Mouse (Mus musculus) Patski (cell line): ENCODE measurements around the gene Nmnat2. TPM values are rescaled to one million over a fixed set of nuclear protein-coding genes. Genes with fewer than 3 reads are reported as not detected.

Experiments used
- ATAC-seq: fragments of 100-300 bp; one replicate; pipeline ENCODE4 v1.8.0; 2021
- CTCF ChIA-PET: fragments of 350-600 bp; sonication (Branson Sonifier 250); formaldehyde crosslinking; loops from one replicate; lab custom pipeline; 2022; ENCODE audit warnings: inconsistent platforms; lab: Charles Lee
- POLR2A ChIA-PET: fragments of 350-600 bp; sonication (Branson Sonifier 250); formaldehyde crosslinking; loops from one replicate; lab custom pipeline; 2022; ENCODE audit warnings: antibody characterized with exemption, inconsistent platforms; lab: Charles Lee
- DNase-seq: peaks from one replicate; pipeline ENCODE4 v3.0.0-alpha.2; 2011; ENCODE audit warnings: low read depth, low spot score
- H3K27me3 ChIP-seq: fragments of 371-371 bp; one replicate; pipeline ENCODE4 v1.5.1; 2021
- CTCF ChIP-seq: fragments of 100-300 bp; IDR thresholded peaks from one replicate; pipeline ENCODE4 v1.5.1; 2021
- in situ Hi-C: fragments of 300-500 bp; cut with MboI; formaldehyde crosslinking; loops from 3 replicates; pipeline ENCODE4 v1.11.1; 2018; ENCODE audit warnings: low pct_unique_long_range_greater_than_20kb, mixed read lengths
- polyA plus RNA-seq: library from polyadenylated mRNA; unstranded; gene quantifications from one replicate; pipeline ENCODE4 v1.2.3, GENCODE M21; 2021

Nmnat2 gene
- polyA plus RNA-seq, 1 experiment from 2014 or later, result 0.14 TPM

DNA sequence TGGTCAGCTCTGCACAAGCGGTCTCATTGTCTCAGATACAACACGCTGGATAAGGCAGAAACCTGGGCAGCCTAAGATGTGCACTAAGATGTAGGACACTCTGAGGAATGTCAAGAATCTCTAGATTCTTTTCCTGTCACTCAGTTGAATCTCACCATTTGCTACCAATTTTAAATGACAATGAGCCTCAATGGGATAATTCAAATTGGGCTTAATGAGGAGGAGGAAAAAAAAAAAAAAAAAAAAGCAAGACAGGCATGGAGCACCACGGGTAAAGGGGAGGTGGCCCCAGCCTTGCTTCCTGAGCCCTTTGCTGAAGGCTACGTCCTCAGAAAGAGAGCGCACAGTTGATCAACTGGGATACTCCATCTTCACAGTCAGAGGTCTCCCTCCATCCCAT is 138.4 kb downstream of the Nmnat2 start:
- in situ Hi-C loops, result loop anchor here (5.0 to 10.0 kb wide), 4 partner anchors 191 to 652 kb away; partner anchors contain the start of genes Rgs16, Rnasel and Smg7
- CTCF ChIA-PET, result interaction anchor here (1.5 kb wide), 1 partner anchor 285 kb away, joined by 3 read pairs; no protein-coding TSS in a partner anchor

DNA sequence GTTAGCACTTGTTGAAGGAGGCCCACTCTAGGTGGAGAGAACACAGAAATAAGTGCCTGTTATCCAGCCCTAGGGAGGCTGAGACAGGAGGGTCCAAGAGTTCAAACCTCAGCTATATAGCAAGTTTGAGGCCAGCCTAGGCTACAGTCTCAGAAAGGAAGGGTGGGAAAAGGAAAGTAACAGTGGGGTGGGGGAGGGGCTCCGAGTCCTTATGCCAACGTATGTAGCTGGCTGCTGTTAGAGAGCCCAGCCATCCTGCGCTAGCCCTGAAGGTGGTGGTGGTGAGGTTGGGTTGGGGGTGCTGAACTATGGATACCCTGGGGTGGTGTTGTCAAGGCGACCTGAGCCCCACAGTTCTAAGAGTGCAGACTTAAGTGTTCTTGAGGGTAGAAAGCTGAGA is 138.8 kb downstream of the Nmnat2 start:
- POLR2A ChIA-PET, result no interaction called here
- CTCF ChIA-PET, result interaction anchor here (1.5 kb wide), 1 partner anchor 285 kb away, joined by 3 read pairs; no protein-coding TSS in a partner anchor
- no peaks in the 10 kb centered on the region for H3K27me3 ChIP-seq
- DNase-seq (no peak), ATAC-seq (no peak)
- in situ Hi-C loops, result loop anchor here (5.0 to 10.0 kb wide), 4 partner anchors 191 to 651 kb away; partner anchors contain the start of genes Rgs16, Rnasel and Smg7
- TF ChIP-seq CTCF, result no peak

More for the DNA sequence above, 138.4 kb downstream of the Nmnat2 start:
- H3K27me3 ChIP-seq, result no peaks in the 10 kb centered on the region
- TF ChIP-seq CTCF, result no peak
- DNase-seq (no peak), ATAC-seq (no peak)
- POLR2A ChIA-PET, result interaction anchor here (1.1 kb wide), 1 partner anchor 27 kb away, joined by 3 read pairs; no protein-coding TSS in a partner anchor

DNA sequence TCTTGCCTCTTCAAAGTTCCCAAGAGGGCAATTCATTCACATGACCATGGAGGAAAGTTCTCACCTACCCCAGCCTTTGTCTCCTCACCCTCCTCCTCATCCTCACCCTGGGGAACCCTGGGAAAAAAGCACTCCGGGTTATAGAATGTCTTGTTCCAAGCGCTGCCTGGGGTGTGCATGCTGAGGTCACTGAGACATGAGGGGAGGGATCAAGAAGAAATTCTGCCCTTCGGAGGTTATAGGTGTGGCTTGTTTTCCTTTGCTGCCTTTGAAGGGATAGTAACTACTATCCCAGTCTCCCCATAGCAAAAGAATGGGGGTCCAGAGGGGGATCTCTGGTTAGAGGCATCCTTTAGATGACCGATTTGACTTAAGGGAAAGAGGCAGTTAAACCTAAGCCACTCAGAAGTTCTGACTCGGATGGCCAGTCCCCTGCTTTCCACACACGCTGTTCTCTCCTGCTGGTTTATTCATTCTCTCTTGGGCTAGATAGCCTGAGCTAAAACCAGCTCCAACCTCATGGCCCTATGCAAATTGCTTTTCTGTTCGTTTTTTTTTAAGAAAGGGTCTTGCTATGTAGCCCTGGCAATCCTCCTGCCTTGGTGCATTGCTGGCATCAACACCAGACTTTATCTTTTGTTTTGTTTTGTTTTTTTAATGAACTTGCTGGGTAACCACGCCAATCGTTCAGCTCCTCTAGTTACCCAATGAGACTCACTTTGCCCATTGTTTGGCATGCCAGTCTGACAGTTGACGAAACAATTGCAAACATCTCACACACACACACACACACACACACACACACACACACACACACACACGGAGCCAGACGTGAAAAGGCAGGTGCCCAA is 139.7 kb downstream of the Nmnat2 start:
- no peak for TF ChIP-seq CTCF
- no peaks in the 10 kb centered on the region for H3K27me3 ChIP-seq
- in situ Hi-C loops, result loop anchor here (5.0 to 10.0 kb wide), 5 partner anchors 38 to 650 kb away; partner anchors contain the start of genes Rgs16, Rnasel and Smg7
- no peak for ATAC-seq
- POLR2A ChIA-PET, result interaction anchor here (1.2 kb wide), 1 partner anchor 49 kb away, joined by 3 read pairs; no protein-coding TSS in a partner anchor
- no peak for DNase-seq
- CTCF ChIA-PET, result no interaction called here

DNA sequence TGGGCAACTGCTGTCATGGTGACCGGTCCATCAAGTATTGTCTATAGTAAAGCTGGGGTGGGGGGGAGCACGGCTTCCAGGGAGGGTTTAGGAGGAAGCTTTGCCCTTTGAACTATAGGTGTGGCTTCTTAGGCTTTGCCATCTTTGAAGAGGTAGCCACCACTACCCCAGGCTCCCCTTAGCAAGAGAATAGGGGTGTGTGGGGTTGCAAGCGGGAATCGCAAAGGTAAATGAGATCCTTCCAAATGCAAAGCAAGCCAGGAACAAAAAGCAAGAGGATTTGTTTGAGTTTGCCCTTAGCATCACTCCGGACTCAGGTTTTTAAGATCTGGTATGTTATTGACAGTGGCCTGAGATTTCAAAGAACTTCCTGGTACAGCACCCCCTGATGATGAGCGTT is 140.5 kb downstream of the Nmnat2 start:
- no peak for TF ChIP-seq CTCF
- DNase-seq, result no peak
- in situ Hi-C loops, result loop anchor here (5.0 to 10.0 kb wide), 3 partner anchors 37 to 649 kb away; partner anchors contain the start of genes Rgs16 and Rnasel
- ATAC-seq, result no peak
- H3K27me3 ChIP-seq, result no peaks in the 10 kb centered on the region
- POLR2A ChIA-PET, result interaction anchor here (1.2 kb wide), 1 partner anchor 48 kb away, joined by 3 read pairs; no protein-coding TSS in a partner anchor
- CTCF ChIA-PET, result no interaction called here

DNA sequence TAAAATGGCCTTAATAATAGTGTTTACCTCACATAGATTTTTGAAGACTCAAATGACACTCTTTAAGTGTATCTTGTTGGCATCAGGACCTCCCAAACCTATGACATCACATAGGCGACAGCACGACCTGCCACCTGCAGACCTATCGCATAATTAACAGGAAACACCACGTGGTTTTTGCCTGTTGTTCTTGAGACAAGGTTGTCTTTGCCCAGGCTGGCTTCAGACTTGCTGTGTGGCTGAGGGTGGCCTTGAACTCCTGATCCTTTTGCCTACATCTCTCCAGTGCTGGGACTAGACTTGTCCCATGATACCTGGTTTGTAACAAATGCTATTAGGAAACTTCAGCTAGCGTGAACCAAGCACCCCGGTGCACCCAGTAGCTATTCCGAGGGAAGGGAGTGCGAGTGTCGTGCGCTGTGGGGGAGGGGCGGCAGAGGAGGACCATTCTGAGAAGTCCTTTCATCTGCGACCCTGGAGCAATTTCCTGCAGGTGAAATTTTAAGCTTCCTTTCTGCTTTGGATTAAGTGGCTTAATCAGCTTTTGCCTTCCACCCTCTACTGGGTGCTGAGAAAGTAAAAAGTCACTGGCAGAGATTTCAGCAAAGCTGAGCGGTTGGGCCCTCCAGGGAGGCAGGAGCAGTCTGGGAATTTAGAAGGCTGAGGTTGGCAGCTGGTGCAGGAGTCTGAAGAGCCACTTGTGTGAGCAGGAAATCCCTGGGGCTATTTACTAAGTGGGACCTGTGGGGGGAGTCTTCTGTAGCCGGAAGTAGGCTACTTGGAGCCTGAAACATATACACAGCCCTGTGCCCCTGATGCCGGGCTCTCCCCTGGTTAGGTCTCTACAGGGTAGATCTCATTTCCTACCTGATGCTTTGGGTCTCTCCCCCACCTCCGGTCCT is 141.3 kb downstream of the Nmnat2 start:
- DNase-seq, result peak; percentile 85
- POLR2A ChIA-PET, result interaction anchor here (1.2 kb wide), 1 partner anchor 47 kb away, joined by 3 read pairs; no protein-coding TSS in a partner anchor
- in situ Hi-C loops, result loop anchor here (5.0 to 10.0 kb wide), 3 partner anchors 36 to 649 kb away; partner anchors contain the start of genes Rgs16 and Rnasel
- TF ChIP-seq CTCF, result no peak
- ATAC-seq, result no peak
- CTCF ChIA-PET, result interaction anchor here (1.3 kb wide), 1 partner anchor 127 kb away, joined by 4 read pairs; no protein-coding TSS in a partner anchor
- H3K27me3 ChIP-seq, result no peaks in the 10 kb centered on the region

DNA sequence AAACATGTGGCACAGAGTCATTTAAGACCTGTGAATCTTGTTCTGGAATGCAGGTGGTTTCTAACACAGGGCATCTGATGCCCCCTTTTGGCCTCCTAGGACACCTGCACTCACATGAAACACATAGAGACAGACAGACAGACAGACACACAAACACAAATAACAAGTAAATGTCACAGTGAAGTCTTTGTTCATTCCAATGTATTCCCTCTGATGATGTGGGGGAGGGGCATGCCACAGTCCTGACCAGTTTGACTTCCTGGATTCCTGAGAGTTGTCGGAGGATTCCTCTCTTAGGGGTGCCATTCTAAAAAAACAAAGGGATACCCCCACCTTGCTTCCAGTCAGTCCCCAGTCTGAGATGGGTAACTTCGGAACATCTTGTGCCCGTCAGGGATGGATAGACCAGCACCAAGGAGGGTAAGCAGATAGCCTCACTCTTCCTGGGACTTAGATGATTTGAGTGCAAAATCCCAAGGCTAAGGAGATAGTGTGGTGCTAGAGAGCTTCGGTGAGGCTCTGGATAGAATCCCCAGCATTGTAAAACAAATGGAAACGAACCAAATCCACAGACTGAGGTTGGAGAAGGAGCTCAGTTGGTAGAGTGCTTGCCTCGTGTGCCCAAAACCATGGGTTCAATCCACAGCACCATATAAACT is 142.4 kb downstream of the Nmnat2 start:
- POLR2A ChIA-PET, result no interaction called here
- DNase-seq (no peak), ATAC-seq (no peak)
- no peaks in the 10 kb centered on the region for H3K27me3 ChIP-seq
- in situ Hi-C loops, result loop anchor here (5.0 to 10.0 kb wide), 3 partner anchors 35 to 648 kb away; partner anchors contain the start of genes Rgs16 and Rnasel
- CTCF ChIA-PET, result interaction anchor here (1.3 to 1.5 kb wide), 2 partner anchors 126 to 162 kb away, joined by 3 to 4 read pairs; no protein-coding TSS in a partner anchor
- peak; percentile 35 for TF ChIP-seq CTCF

DNA sequence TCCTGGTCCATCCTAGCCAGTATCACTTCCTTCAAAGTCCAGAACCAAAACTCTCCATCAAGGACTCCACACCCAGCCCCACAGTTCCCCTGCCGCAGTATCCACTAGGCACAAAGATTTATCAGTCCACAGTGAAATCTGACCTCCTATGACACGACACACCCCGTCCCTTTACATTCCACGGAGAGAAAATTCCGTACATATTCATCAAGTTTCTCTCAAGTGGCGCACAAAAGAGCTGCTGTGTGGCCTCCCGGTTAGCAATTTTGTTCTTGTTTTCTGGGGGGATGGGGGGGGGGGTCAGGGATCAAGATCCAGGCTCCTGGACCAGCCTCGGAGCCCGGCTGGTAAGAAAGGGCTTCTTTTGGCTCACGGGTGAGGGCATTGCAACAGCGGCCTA is 143.8 kb downstream of the Nmnat2 start:
- ATAC-seq (no peak), DNase-seq (no peak)
- H3K27me3 ChIP-seq, result no peaks in the 10 kb centered on the region
- no peak for TF ChIP-seq CTCF
- CTCF ChIA-PET, result no interaction called here
- POLR2A ChIA-PET, result interaction anchor here (0.7 kb wide), 1 partner anchor 332 kb away, joined by 8 read pairs; the partner anchor contains the start of genes Arpc5 and Rgl1
- in situ Hi-C loops, result loop anchor here (5.0 to 10.0 kb wide), 3 partner anchors 34 to 646 kb away; partner anchors contain the start of genes Rgs16 and Rnasel

DNA sequence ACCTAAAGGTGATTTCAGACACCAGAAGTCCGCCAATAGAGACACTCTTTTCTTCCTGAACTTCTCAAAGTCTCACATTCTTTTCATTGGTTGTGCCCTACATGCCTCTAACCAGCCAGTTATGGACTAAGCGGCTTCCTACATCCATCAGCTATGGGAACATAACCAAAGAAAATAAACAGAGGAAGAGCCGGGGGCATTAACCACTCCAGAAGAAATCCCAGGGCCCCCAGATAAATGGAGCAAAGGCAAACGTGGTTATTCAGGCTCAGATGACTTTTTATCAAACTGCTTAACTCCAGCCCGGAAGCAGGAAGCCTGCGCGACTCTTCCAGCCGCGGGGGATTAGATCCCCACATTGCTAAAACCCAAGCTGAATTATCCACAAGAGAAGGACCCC is 146.1 kb downstream of the Nmnat2 start:
- in situ Hi-C loops, result loop anchor here (5.0 kb wide), 1 partner anchor 76 kb away; no protein-coding TSS in a partner anchor
- peak; percentile 40 for ATAC-seq
- ChIA-PET CTCF (interaction anchor here (1.0 to 1.6 kb wide), 4 partner anchors 25 to 80 kb away, joined by 3 to 4 read pairs (median 4); no protein-coding TSS in a partner anchor), POLR2A (no interaction called here)
- H3K27me3 ChIP-seq, result no peaks in the 10 kb centered on the region
- DNase-seq, result peak; percentile 64
- no peak for TF ChIP-seq CTCF
